Mouse (Mus musculus): ENCODE measurements around the gene Tprg. TPM values are rescaled to one million over a fixed set of nuclear protein-coding genes. Genes with fewer than 3 reads are reported as not detected.

The Tprg gene
- not detected for total RNA-seq (2021)
- long read RNA-seq, experiment 1: 0 reads
- long read RNA-seq, experiment 2, partial matches to known transcripts: 0 of 1 reads
- long read RNA-seq, experiment 2, other reads (novel, unspliced or antisense): 1 of 1 reads

- no peak for DNase-seq
- intact Hi-C loops (cut with DNase I): no loop called here
These were observed at the start of gene Tprg for GRCm38 (mm10) chr16:25286517-25286916. Tprg (plus strand) TSS chr16:25286817.

GRCm38 (mm10) chr16:25238274-25239050 lies 48.2 kb upstream of the Tprg start:
- no peak for DNase-seq
- intact Hi-C loops (cut with DNase I): no loop called here

GRCm38 (mm10) chr16:25248889-25249288 lies 37.7 kb upstream of the Tprg start:
- intact Hi-C loops (cut with DNase I): no loop called here

GRCm38 (mm10) chr16:25250129-25250749 lies 36.4 kb upstream of the Tprg start:
- DNase-seq: no peak
- intact Hi-C loops (cut with DNase I): no loop called here

More at GRCm38 (mm10) chr16:25248889-25249288, 37.7 kb upstream of the Tprg start:
- DNase-seq: no peak

- intact Hi-C loops (cut with DNase I): no loop called here
- no peak for DNase-seq
These were observed 35.5 kb upstream of the Tprg start for GRCm38 (mm10) chr16:25251080-25251479.

GRCm38 (mm10) chr16:25254646-25255045 lies 32.0 kb upstream of the Tprg start:
- no peak for DNase-seq
- intact Hi-C loops (cut with DNase I): no loop called here

GRCm38 (mm10) chr16:25255186-25255585 lies 31.4 kb upstream of the Tprg start:
- DNase-seq: peak; percentile 40 to 51
- intact Hi-C loops (cut with DNase I): no loop called here

- intact Hi-C loops (cut with DNase I): no loop called here
- no peak for DNase-seq
These were observed 30.9 kb upstream of the Tprg start for GRCm38 (mm10) chr16:25255603-25256260.

GRCm38 (mm10) chr16:25262306-25262705 lies 24.3 kb upstream of the Tprg start:
- DNase-seq: no peak
- intact Hi-C loops (cut with DNase I): loop anchor here (5.0 kb wide), 1 partner anchor 195 kb away; no protein-coding TSS in a partner anchor

- intact Hi-C loops (cut with DNase I): loop anchor here (1.0 to 5.0 kb wide), 2 partner anchors 196 to 1280 kb away; no protein-coding TSS in a partner anchor
These were observed 23.7 kb upstream of the Tprg start for GRCm38 (mm10) chr16:25262965-25263364.

GRCm38 (mm10) chr16:25263520-25264149 lies 23.0 kb upstream of the Tprg start:
- peak; percentile 83 to 90 for DNase-seq
- intact Hi-C loops (cut with DNase I): loop anchor here (1.0 to 5.0 kb wide), 2 partner anchors 196 to 1280 kb away; no protein-coding TSS in a partner anchor

More at GRCm38 (mm10) chr16:25262965-25263364, 23.7 kb upstream of the Tprg start:
- no peak for DNase-seq

- intact Hi-C loops (cut with DNase I): no loop called here
- no peak for DNase-seq
These were observed 21.4 kb upstream of the Tprg start for GRCm38 (mm10) chr16:25265177-25265576.

GRCm38 (mm10) chr16:25268276-25268675 lies 18.3 kb upstream of the Tprg start:
- intact Hi-C loops (cut with DNase I): no loop called here
- no peak for DNase-seq

- intact Hi-C loops (cut with DNase I): no loop called here
- no peak for DNase-seq
These were observed 4.1 kb upstream of the Tprg start for GRCm38 (mm10) chr16:25282563-25282962.

GRCm38 (mm10) chr16:25293753-25294152 lies 7.1 kb downstream of the Tprg start:
- intact Hi-C loops (cut with DNase I): no loop called here
- no peak for DNase-seq

GRCm38 (mm10) chr16:25295546-25295945 lies 8.9 kb downstream of the Tprg start:
- intact Hi-C loops (cut with DNase I): no loop called here
- DNase-seq: no peak

GRCm38 (mm10) chr16:25296746-25297145 lies 10.1 kb downstream of the Tprg start:
- intact Hi-C loops (cut with DNase I): no loop called here
- DNase-seq: no peak

GRCm38 (mm10) chr16:25298204-25298603 lies 11.6 kb downstream of the Tprg start:
- intact Hi-C loops (cut with DNase I): no loop called here

GRCm38 (mm10) chr16:25302616-25303015 lies 16.0 kb downstream of the Tprg start:
- intact Hi-C loops (cut with DNase I): no loop called here
- DNase-seq: no peak

More at GRCm38 (mm10) chr16:25298204-25298603, 11.6 kb downstream of the Tprg start:
- no peak for DNase-seq

GRCm38 (mm10) chr16:25314006-25314405 lies 27.4 kb downstream of the Tprg start:
- no peak for DNase-seq
- intact Hi-C loops (cut with DNase I): no loop called here
